Mouse (Mus musculus): Measurements from ENCODE around the gene Znrf4.

Znrf4 gene

DNA sequence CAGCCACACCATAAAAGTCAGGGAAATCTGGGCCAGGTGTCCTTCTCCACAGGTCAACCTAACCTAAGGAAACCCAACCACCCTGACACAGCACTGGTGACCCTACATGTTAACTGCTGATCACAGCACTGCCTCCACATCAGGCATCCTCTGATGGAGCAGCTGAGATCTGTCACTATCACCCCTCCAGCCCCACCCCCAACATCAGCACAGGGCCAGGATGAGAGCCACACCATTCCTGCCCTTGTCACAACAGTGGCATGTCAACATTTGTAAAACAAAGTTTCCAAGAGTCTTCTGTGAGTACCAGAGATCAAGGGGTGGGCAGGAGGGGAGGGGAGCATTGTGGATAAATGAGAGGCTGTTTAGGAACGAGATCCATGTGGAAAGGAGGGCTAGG is 48.7 kb downstream of the Znrf4 start:
- DNase-seq = no peak

GRCm38 (mm10) chr17:56462835-56463455 is 49.3 kb downstream of the Znrf4 start:
- peak; percentile 47 for DNase-seq

- peak; percentile 99 for DNase-seq
Measured at GRCm38 (mm10) chr17:56461771-56462743, 50.2 kb downstream of the Znrf4 start.

Measured in kidney, adult 11 months (tissue).